Mouse (Mus musculus): ENCODE data around the gene Nfib. TPM values are rescaled to one million over a fixed set of nuclear protein-coding genes. Genes with fewer than 3 reads are reported as not detected.

The Nfib gene
- 0.10 and 0.13 TPM in 2 replicates for total RNA-seq (2017)

DNA sequence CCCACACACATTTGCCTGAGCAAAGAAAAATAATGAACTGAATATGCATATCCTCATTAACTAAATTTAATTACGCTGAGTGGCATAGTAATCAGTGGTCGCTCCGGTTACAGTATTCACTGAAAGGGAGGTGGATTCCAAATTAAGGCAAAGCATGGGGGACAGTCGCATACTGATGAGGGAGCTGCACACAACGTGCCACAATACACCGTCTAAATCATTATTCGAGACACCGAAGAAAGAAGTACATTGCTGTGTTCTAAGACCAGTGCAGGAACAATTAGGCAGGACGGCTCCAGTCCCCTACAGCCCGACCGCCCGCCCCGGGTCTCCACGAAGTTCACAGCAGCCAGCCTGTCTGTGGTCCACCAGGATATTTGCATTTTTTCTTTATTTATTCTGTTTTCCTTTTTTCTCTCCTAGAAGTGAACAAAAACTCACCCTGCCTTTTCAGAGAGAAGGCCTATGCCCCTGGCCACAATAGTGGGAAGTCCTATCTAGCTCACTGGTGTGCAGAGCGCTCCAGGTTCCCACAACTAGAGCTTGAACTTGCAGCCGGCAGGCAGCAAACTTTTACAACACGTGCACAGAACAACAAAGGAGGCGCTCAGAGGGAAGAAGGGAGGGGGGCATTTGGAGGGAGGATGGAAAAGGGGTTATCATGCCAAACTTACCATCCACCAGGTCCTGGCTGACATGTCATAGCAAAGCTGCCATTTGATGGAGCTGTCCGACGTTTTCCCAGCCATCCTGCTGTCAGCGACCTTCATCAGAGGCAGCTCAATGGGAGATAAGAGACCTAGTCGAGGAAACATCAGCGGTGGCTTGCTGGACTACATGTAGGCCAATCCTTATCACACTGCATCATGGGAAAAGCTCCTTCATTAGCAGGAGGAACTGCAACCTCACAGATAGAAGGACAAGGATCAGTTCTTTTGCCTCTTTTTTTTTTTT lies at the start of gene Nfib:
Gene Nfib, minus strand, starts transcription at position 910 of the 954 bp plus-strand sequence.
- ATAC-seq (replicated peaks in 1 of 2; ENCODE audit: insufficient read depth in 1 of 2, low FRiP score in 2 of 2, low TSS enrichment in 1 of 2, low read depth in 1 of 2, poor library complexity in 2 of 2, severe bottlenecking in 2 of 2), result no peak

DNA sequence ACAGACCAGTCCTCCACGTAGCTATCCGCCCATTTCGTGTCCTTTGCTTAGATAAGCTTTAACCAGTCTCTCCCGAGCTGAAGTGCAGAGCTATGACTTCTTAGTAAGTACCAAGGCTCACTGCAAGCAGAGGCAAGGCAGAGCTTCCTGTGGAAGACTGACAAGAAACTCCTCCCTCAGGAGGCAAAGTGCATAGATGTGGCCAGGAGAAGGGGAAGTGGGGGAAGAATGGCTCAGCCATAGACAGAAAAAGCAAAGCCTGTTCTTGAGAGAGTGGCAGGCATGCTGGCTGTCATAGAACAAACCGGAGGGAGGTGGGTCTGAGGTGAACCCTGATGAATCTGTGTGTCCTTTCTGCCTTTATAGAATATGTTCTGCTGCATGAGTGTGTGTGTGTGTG lies 30.2 kb upstream of the Nfib start:
- ATAC-seq (replicated peaks in 1 of 2; ENCODE audit: insufficient read depth in 1 of 2, low FRiP score in 2 of 2, low TSS enrichment in 1 of 2, low read depth in 1 of 2, poor library complexity in 2 of 2, severe bottlenecking in 2 of 2), result peak; percentile 99

DNA sequence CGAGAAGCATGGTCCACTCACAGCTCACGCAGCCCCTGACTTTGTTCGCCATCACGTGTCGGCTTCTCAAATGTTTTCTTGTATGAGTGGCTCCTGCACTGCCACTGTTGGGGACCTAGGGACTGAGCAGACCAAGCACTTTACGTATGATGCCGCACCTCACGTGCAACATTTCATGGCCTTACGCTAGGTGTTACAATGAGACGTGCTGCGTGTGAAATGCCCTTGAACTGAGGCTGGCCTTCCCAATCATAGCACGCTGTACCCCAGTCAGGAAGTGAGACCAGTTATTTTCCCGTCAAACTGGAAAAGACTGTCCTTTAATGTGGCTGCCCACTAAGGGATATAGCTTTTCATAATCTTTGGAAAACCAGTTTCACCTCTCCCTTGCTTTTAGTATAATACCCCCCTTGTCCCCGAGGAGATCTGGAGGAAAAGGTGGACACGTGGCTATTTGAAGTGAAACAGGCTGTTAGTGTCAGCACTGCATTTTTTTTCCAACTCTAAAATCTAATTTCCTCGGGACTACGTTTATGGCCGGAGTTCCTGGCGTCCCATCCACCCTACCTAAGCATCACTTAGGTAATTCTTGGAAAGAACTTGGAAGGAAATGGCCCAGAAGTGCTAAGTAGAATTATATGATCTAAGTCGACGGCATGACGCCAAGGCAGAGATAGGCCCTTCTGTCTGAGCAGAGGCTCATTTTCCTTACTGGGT lies 29.4 kb upstream of the Nfib start:
- ATAC-seq (replicated peaks in 1 of 2; ENCODE audit: insufficient read depth in 1 of 2, low FRiP score in 2 of 2, low TSS enrichment in 1 of 2, low read depth in 1 of 2, poor library complexity in 2 of 2, severe bottlenecking in 2 of 2), result no peak

DNA sequence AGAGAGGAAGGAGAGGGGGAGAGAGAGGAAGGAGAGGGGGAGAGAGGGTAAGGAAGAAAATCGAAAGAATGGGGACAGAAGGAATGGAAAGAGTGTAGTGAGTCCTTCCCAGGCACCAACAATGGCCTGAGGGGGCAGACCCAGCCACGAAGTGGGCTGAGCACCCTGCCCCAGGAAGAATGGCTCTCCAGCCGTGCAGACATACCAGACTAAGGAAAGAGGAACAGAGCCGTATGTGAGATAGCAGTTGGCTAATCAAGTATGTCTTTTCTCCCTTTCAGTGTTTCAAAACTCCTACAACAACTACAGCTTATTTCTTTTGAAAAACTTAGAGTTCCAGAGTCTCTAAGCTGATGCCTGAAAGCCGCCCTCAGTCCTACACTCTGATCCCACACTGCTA lies 28.8 kb upstream of the Nfib start:
- ATAC-seq (replicated peaks in 1 of 2; ENCODE audit: insufficient read depth in 1 of 2, low FRiP score in 2 of 2, low TSS enrichment in 1 of 2, low read depth in 1 of 2, poor library complexity in 2 of 2, severe bottlenecking in 2 of 2), result peak; percentile 44 to 57; a peak in 2 of 4 replicates

DNA sequence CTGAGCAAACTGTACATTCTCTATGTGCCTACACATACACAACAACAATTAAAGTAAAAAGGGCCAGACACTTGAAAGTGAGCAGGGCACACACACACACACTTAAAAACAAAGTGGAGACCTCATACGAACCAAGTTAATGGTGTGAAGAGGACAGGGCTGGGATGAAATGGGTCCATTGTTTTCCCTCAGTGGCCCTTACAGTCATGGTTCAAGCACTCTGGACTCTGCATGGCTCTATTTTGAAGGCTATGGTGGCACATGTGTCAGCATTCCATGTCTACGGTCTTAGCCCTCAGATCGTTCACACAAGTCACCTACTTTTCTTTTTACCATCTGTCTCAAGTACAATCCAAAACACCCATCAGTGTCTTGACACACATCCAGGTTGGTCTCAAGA lies 28.1 kb upstream of the Nfib start:
- ATAC-seq (replicated peaks in 1 of 2; ENCODE audit: insufficient read depth in 1 of 2, low FRiP score in 2 of 2, low TSS enrichment in 1 of 2, low read depth in 1 of 2, poor library complexity in 2 of 2, severe bottlenecking in 2 of 2), result no peak

DNA sequence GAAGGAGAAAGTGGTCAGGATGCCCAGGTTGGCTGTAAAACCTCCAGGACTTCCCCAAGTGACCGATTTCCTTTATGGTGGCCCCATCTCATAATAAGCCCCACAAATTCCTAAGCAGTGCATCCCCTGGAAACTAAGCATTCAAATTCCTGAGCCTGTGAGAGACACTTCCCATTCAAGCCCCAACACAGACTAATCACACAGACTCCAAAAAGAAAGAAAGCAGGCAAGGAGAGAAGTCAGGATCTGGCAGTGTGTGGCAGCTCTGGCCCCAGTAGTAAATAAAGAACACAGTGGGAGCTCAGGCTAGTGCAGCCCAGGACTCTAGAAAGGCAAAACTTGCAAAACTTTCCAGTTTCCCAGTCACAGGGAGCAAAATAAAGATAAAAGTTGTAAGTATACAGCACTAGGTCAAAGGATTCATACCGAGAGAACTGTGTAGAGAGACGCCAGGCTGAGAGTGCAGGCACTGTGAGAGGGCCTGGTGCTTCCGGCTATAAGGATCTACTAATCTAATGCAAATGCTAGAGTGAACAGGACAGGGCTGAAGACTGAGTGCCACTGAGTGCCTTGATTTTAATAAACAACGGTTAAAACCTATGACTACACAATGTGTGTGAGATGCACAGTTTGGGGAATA lies 24.8 kb upstream of the Nfib start:
- no peak for ATAC-seq (replicated peaks in 1 of 2; ENCODE audit: insufficient read depth in 1 of 2, low FRiP score in 2 of 2, low TSS enrichment in 1 of 2, low read depth in 1 of 2, poor library complexity in 2 of 2, severe bottlenecking in 2 of 2)

DNA sequence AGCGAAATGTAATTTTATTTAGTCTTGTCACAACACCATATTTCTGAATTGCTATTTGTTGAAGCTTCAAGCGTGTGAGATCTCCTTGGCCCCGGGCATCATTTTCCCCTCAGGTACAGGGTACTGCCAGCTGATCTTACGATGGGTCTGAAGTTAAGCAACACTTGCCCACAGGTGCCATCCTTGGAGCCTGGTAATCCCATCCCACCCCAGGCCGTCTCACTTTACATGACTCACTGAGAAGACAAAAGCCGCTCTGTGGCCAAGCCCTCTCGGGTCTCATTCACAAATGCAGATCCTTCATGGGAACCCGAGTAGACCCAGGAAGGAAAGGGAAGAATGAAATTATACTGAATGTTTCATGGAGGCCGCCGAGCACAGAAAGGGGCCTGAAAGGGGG lies 18.5 kb upstream of the Nfib start:
- ATAC-seq (replicated peaks in 1 of 2; ENCODE audit: insufficient read depth in 1 of 2, low FRiP score in 2 of 2, low TSS enrichment in 1 of 2, low read depth in 1 of 2, poor library complexity in 2 of 2, severe bottlenecking in 2 of 2), result no peak

DNA sequence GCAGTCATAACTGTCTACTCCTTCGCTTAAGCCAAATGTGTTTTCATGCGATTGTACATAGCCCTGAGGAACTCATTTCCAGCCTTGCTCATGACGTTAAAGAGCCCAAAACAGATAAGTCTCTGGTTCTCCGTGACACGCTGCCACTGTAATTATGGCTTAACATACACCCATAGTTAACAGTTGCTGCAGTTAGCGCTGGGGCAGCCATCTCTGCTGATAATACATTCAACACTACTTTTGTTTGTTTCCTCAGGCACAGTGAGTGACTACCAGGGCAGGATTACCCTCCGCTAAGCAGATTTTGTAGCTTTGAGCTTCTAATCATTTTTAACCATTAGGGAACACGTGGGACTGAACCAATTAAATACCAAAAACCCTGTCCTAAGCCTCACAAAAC lies 17.5 kb upstream of the Nfib start:
- ATAC-seq (replicated peaks in 1 of 2; ENCODE audit: insufficient read depth in 1 of 2, low FRiP score in 2 of 2, low TSS enrichment in 1 of 2, low read depth in 1 of 2, poor library complexity in 2 of 2, severe bottlenecking in 2 of 2), result no peak

DNA sequence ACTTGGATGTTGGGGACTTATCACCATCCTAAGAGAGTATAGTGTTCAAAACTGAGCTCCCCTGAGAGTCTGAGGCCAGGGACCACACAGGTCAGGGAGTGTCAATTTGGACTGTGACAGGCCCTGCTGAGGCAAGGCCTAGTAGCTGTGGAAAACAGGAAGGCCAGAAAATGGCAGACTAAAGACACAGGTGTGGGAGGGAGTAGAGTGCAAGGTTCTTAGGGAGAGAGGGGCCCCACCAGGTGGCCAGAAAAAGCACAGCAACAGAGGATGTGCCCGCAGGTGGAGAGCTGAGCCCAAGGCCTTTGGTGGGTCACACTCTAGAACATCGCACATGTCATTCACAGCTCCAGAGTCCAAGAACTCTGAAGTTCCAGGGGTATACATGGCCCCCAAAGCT lies 10.3 kb upstream of the Nfib start:
- peak in 1 of 2 experiments; percentile 37; a peak in 2 of 4 replicates for ATAC-seq (replicated peaks in 1 of 2; ENCODE audit: insufficient read depth in 1 of 2, low FRiP score in 2 of 2, low TSS enrichment in 1 of 2, low read depth in 1 of 2, poor library complexity in 2 of 2, severe bottlenecking in 2 of 2)

DNA sequence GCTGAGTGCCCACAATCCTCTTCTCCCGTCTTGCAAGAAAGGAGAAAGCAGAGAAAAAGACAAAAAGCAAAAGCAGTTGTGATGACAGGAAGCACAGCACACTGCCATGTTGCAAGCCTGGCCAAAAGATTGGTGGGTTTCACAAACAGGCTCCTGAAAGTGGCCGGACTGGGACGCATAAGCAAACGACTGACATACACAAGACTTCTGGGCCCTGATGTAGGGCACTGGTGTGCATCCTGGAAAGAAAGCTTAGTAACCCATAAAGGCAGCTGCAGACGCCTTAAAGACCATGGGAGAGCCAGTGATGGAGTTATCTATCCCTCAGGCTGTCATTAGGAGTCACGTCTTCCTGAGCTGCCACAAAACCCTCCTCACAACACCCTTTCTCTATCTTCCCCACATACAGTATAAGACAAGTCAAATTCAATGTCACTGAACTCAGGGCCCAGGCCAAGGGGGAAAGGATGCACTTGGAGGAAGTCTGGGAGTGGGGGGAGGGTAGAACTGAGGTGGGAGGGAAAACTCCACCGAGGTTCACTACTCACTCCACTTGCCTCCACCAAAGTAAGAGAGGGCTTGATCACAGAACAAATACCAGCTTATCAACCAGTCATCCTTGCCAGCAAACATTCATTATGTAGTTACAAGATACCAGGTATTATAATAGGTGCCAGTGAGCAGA lies 6.2 kb upstream of the Nfib start:
- ATAC-seq (replicated peaks in 1 of 2; ENCODE audit: insufficient read depth in 1 of 2, low FRiP score in 2 of 2, low TSS enrichment in 1 of 2, low read depth in 1 of 2, poor library complexity in 2 of 2, severe bottlenecking in 2 of 2), result no peak

DNA sequence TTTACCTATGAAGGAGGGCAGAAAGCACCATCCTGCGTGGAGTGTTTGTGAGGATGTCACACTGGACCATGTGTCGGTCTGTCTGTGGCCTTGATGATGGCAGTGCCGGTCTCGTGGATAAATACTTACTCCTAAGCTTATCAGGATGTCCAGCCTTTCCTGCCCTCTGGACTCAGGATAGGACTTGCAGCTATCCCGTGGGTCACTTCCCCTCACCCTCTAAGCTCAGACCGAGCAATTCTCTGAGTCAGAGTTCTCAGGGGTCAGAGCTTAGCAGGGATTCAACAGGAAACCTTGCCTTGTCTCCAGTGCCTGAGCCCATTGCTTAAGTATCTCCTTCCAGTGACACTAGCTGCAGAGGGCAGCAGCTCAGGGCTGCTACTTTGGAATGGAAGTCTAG lies 4.1 kb upstream of the Nfib start:
- ATAC-seq (replicated peaks in 1 of 2; ENCODE audit: insufficient read depth in 1 of 2, low FRiP score in 2 of 2, low TSS enrichment in 1 of 2, low read depth in 1 of 2, poor library complexity in 2 of 2, severe bottlenecking in 2 of 2), result no peak

DNA sequence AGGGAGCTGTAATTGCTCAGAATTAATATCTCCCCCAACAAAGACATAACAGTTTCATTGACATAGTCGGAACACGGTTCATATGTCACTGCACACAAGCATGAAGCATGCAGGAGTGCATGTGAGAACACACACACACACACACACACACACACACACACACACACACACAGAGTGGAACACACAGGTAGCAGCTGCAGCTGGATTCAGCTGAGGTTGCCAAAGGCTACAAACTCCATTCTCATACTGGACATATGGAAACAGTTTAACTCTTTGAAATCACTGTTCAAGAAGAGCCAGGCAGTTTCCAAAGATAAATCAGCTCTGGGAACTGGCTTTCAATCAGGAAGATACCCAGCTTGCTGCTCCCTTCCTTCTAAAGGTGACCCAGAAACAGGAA lies 462 bp upstream of the Nfib start:
- ATAC-seq (replicated peaks in 1 of 2; ENCODE audit: insufficient read depth in 1 of 2, low FRiP score in 2 of 2, low TSS enrichment in 1 of 2, low read depth in 1 of 2, poor library complexity in 2 of 2, severe bottlenecking in 2 of 2), result no peak

DNA sequence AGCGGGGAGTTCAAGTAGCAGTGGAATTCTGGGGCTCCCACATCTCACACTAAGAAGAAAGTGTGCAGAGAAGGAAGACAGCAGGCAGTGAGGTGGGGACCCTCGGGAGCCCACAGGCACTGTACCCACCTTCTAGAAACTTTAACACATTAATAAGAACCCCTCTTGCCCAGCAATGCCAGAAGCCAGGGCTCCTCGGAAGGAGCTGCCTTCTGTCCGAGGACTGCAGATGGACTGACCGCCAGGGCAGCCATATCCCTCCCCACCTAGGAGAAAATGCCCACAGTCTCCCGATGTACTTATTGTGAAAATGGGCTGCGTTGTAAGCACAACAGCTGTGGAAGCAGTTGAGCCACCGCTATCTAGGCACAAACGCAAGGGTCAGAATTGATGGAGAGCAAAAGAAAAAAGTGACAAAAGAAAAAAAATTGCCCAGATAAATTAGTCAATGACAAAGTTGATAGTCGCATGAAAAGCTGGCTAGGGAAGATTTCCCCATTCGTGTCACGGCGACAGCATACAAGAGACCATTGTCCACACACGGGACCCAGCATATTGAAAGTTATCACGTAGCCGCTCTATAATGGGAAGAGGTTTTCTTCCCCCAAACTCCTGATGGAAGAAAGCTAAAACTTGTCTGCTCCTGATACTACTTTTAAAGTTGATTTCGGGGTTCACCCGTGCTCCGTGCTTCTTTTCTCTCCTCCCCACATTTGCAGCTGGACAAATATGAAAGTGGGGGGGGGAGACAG lies 1.3 kb downstream of the Nfib start:
- ATAC-seq (replicated peaks in 1 of 2; ENCODE audit: insufficient read depth in 1 of 2, low FRiP score in 2 of 2, low TSS enrichment in 1 of 2, low read depth in 1 of 2, poor library complexity in 2 of 2, severe bottlenecking in 2 of 2), result no peak

DNA sequence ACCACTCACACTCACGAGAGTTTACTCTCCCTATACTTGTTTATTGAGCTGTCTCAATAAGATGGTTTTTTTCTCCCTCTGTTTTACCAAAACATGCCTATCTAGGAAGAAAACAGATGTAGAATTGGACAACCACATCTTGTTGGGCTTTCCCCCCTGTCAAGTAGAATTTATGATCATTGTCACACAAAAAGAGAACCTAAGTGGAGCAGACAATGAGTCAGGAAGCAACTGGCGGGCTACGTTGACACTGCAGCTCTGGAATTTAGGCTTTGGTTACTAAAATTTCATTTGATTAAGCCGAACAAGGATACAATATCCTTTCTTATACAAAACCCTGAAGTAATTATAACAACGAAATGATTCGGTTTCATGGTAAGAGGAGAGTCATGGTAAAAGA lies 2.7 kb downstream of the Nfib start:
- ATAC-seq (replicated peaks in 1 of 2; ENCODE audit: insufficient read depth in 1 of 2, low FRiP score in 2 of 2, low TSS enrichment in 1 of 2, low read depth in 1 of 2, poor library complexity in 2 of 2, severe bottlenecking in 2 of 2), result peak; percentile 84 to 90

DNA sequence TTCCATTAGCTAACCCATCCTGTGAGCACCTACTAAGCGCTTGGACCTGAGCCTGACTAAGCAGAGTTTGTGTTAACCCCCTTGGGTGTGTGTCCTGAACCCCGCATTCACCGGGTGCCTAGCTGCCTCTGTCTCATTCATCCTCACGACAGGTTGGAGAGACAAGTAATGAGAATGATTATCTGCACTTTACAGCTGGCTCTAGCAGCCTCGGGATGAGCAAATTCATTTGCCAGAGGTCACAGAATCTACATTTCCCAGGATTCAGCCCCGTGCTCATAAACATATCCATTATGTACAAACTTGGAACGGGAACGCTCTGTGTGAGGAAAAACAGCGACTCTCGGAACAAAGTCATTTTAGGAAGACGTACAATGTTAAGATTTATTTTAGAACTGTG lies 6.0 kb downstream of the Nfib start:
- ATAC-seq (replicated peaks in 1 of 2; ENCODE audit: insufficient read depth in 1 of 2, low FRiP score in 2 of 2, low TSS enrichment in 1 of 2, low read depth in 1 of 2, poor library complexity in 2 of 2, severe bottlenecking in 2 of 2), result no peak

DNA sequence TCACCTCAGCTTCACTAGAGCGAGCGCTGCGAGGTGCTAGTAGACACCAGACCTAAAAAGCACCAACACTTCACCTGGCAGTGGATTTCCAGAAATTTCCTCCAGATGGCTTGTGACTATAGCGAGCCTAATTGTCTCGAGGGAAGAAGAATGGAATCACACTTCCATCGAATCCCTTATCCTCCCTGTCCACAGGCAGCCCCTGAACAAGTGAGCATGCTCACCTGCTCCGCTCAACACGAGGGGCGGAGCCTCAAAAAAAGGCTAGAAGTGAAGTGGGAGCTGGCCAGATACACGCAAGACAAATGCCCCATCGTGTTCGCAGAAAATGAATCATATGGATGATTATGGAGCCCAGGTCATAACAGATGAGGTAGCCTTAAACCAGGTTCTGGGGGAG lies 6.9 kb downstream of the Nfib start:
- no peak for ATAC-seq (replicated peaks in 1 of 2; ENCODE audit: insufficient read depth in 1 of 2, low FRiP score in 2 of 2, low TSS enrichment in 1 of 2, low read depth in 1 of 2, poor library complexity in 2 of 2, severe bottlenecking in 2 of 2)

DNA sequence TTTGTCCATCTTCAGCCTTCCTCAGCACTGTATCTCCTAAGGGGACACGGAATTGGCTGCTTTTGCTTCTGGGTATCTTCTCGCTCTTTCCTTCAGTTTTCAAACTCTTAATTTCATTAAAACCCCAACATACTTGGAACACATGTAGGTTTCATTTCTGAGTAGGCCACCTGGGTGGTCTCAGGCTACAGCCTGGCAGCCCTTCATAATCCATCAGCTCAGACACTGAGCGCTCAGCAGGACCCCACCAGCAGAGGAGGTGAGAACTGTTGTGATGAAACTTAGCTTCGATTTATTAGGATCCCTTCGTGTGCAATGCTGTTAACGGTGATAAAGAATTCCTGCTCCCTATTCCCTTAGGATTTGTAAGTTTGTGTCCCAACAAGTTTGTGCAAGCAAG lies 8.4 kb downstream of the Nfib start:
- ATAC-seq (replicated peaks in 1 of 2; ENCODE audit: insufficient read depth in 1 of 2, low FRiP score in 2 of 2, low TSS enrichment in 1 of 2, low read depth in 1 of 2, poor library complexity in 2 of 2, severe bottlenecking in 2 of 2), result no peak
